Mouse (Mus musculus) megakaryocyte, embryonic 14.5 days (primary cell): ENCODE measurements around the gene Mad2l1. TPM values are rescaled to one million over a fixed set of nuclear protein-coding genes. Genes with fewer than 3 reads are reported as not detected.

Experiments
- H3K27me3 ChIP-seq: replicated peaks from 2 replicates; pipeline ENCODE3; 2012; ENCODE audit warnings: inconsistent platforms
- H3K36me3 ChIP-seq: replicated peaks from 2 replicates; pipeline ENCODE3; 2012; ENCODE audit warnings: low read length, inconsistent platforms, mixed read lengths
- H3K4me1 ChIP-seq: 2 replicates; pipeline ENCODE4 v1.6.1; 2012; ENCODE audit warnings: inconsistent platforms
- H3K4me3 ChIP-seq: replicated peaks from 2 replicates; pipeline ENCODE3; 2012; ENCODE audit warnings: moderate library complexity, mild to moderate bottlenecking, inconsistent platforms
- H3K9me3 ChIP-seq: 2 replicates; pipeline ENCODE4 v1.6.1; 2012; ENCODE audit warnings: inconsistent platforms
- FLI1 ChIP-seq: IDR thresholded peaks from 2 replicates; pipeline ENCODE4 v1.6.1; 2012; ENCODE audit warnings: low read length, inconsistent platforms, mixed read lengths
- GATA1 ChIP-seq: IDR thresholded peaks from 3 replicates; pipeline ENCODE4 v1.6.1; 2012; ENCODE audit warnings: mixed read lengths, low read length, inconsistent platforms, borderline replicate concordance
- polyA plus RNA-seq: library from polyadenylated mRNA; stranded (reverse); fragments of >175 nt; gene quantifications from 2 replicates; pipeline ENCODE4 v1.2.3, GENCODE M21; 2012; ENCODE audit warnings: low replicate concordance; ENCODE audit not compliant: insufficient read depth

The Mad2l1 gene
- polyA plus RNA-seq = 1.1 TPM in 1 of 2 replicates, not detected in the other

GRCm38 (mm10) chr6:66535028-66535862 is at the start of gene Mad2l1:
TSS of gene Mad2l1 (plus strand) at chr6:66535390.
- Histone ChIP-seq H3K9me3 (no peaks in the 10 kb centered on the region), H3K36me3 (peaks cover 23% of the 10 kb centered on the region), H3K4me1 (peaks cover 18% of the 10 kb centered on the region; the same call in 1 of the 2 replicates), H3K27me3 (no peaks in the 10 kb centered on the region), H3K4me3 (peak within 1 kb of the TSS; percentile 97)
- peak; percentile 78 for TF ChIP-seq FLI1
- no peak for TF ChIP-seq GATA1

GRCm38 (mm10) chr6:66493685-66494084 is 41.5 kb upstream of the Mad2l1 start:
- H3K27me3 ChIP-seq = no peaks in the 10 kb centered on the region
- no peak for TF ChIP-seq GATA1
- TF ChIP-seq FLI1 = no peak
- H3K9me3 ChIP-seq = peaks cover 5% of the 10 kb centered on the region
- no peak overlapping the region for H3K4me3 ChIP-seq
- H3K36me3 ChIP-seq = no peaks in the 10 kb centered on the region
- H3K4me1 ChIP-seq = no peaks in the 10 kb centered on the region; the same call in 1 of the 2 replicates

GRCm38 (mm10) chr6:66516368-66516767 is 18.8 kb upstream of the Mad2l1 start:
- no peaks in the 10 kb centered on the region for H3K36me3 ChIP-seq
- no peaks in the 10 kb centered on the region for H3K9me3 ChIP-seq
- TF ChIP-seq GATA1 (no peak), FLI1 (no peak)

GRCm38 (mm10) chr6:66528386-66528785 is 6.8 kb upstream of the Mad2l1 start:
- H3K4me1 ChIP-seq = peaks cover 7% of the 10 kb centered on the region; the same call in 1 of the 2 replicates
- no peaks in the 10 kb centered on the region for H3K27me3 ChIP-seq
- no peak overlapping the region for H3K4me3 ChIP-seq
- TF ChIP-seq GATA1 (no peak), FLI1 (no peak)
- H3K9me3 ChIP-seq = peaks cover 7% of the 10 kb centered on the region
- no peaks in the 10 kb centered on the region for H3K36me3 ChIP-seq

More at GRCm38 (mm10) chr6:66516368-66516767, 18.8 kb upstream of the Mad2l1 start:
- H3K4me3 ChIP-seq = no peak overlapping the region
- H3K27me3 ChIP-seq = no peaks in the 10 kb centered on the region
- no peaks in the 10 kb centered on the region for H3K4me1 ChIP-seq

- H3K36me3 ChIP-seq = peaks cover 4% of the 10 kb centered on the region
- TF ChIP-seq FLI1 (no peak), GATA1 (no peak)
- H3K4me1 ChIP-seq = peaks cover 23% of the 10 kb centered on the region
- H3K27me3 ChIP-seq = no peaks in the 10 kb centered on the region
- H3K4me3 ChIP-seq = no peak overlapping the region
- no peaks in the 10 kb centered on the region for H3K9me3 ChIP-seq
These were observed 1.9 kb upstream of the Mad2l1 start for GRCm38 (mm10) chr6:66533241-66533640.

GRCm38 (mm10) chr6:66534366-66534941 is 736 bp upstream of the Mad2l1 start:
- peaks cover 15% of the 10 kb centered on the region for H3K36me3 ChIP-seq
- H3K9me3 ChIP-seq = no peaks in the 10 kb centered on the region
- H3K27me3 ChIP-seq = no peaks in the 10 kb centered on the region
- peaks cover 18% of the 10 kb centered on the region; the same call in 1 of the 2 replicates for H3K4me1 ChIP-seq
- no peak for TF ChIP-seq GATA1
- TF ChIP-seq FLI1 = no peak
- H3K4me3 ChIP-seq = peak overlapping the region; percentile 97

GRCm38 (mm10) chr6:66535966-66536365 is 776 bp downstream of the Mad2l1 start:
- H3K4me1 ChIP-seq = peaks cover 18% of the 10 kb centered on the region; the same call in 1 of the 2 replicates
- H3K4me3 ChIP-seq = peak overlapping the region; percentile 97
- H3K9me3 ChIP-seq = no peaks in the 10 kb centered on the region
- TF ChIP-seq GATA1 = no peak
- no peak for TF ChIP-seq FLI1
- no peaks in the 10 kb centered on the region for H3K27me3 ChIP-seq
- peaks cover 28% of the 10 kb centered on the region for H3K36me3 ChIP-seq

GRCm38 (mm10) chr6:66559996-66560395 is 24.8 kb downstream of the Mad2l1 start, which contains the start of gene Vmn1r32:
TSS of gene Vmn1r32 (minus strand) at chr6:66560096.
- Histone ChIP-seq H3K4me1 (no peaks in the 10 kb centered on the region), H3K4me3 (no peak within 1 kb of the TSS), H3K27me3 (no peaks in the 10 kb centered on the region), H3K36me3 (no peaks in the 10 kb centered on the region), H3K9me3 (no peaks in the 10 kb centered on the region)
- TF ChIP-seq GATA1 = no peak
- TF ChIP-seq FLI1 = no peak

- Histone ChIP-seq H3K9me3 (peaks cover 8% of the 10 kb centered on the region), H3K36me3 (no peaks in the 10 kb centered on the region), H3K27me3 (no peaks in the 10 kb centered on the region), H3K4me3 (no peak overlapping the region), H3K4me1 (no peaks in the 10 kb centered on the region)
- TF ChIP-seq GATA1 (no peak), FLI1 (no peak)
These were observed 60.6 kb downstream of the Mad2l1 start for GRCm38 (mm10) chr6:66595804-66596203.

Other genes starting within 250 kb of the Mad2l1 start
- not detected in 2 replicates for gene Vmn1r32, start 24.7 kb downstream of the Mad2l1 start, polyA plus RNA-seq
- gene Vmn1r33, start 82.9 kb downstream of the Mad2l1 start, polyA plus RNA-seq = not detected in 2 replicates
- not detected in 2 replicates for gene Vmn1r34, start 108.5 kb downstream of the Mad2l1 start, polyA plus RNA-seq
- not detected in 2 replicates for gene Vmn1r35, start 150.5 kb downstream of the Mad2l1 start, polyA plus RNA-seq
- not detected in 2 replicates for gene Vmn1r36, start 183.8 kb downstream of the Mad2l1 start, polyA plus RNA-seq
- gene Vmn1r37, start 194.0 kb downstream of the Mad2l1 start, polyA plus RNA-seq = not detected in 2 replicates
- not detected in 2 replicates for gene Vmn1r38, start 247.2 kb downstream of the Mad2l1 start, polyA plus RNA-seq